Mouse (Mus musculus) kidney, adult 2 months (tissue): ENCODE measurements around the gene Pld5. TPM values are rescaled to one million over a fixed set of nuclear protein-coding genes. Genes with fewer than 3 reads are reported as not detected.

Experiments used
- DNase-seq: peaks from one replicate; pipeline ENCODE4 v3.0.0; 2021
- H3K27ac ChIP-seq: fragments of 200-500 bp; 2 replicates; pipeline ENCODE4 v1.5.1; 2012; ENCODE audit warnings: low read depth, low read length, control low read depth, inconsistent platforms; ENCODE audit not compliant: insufficient read depth
- H3K27me3 ChIP-seq: fragments of 200-500 bp; replicated peaks from 2 replicates; pipeline ENCODE4 v1.6.1; 2012; ENCODE audit warnings: mild to moderate bottlenecking, moderate library complexity, low read length, inconsistent platforms; ENCODE audit not compliant: control insufficient read depth, insufficient read depth
- H3K36me3 ChIP-seq: fragments of 200-500 bp; 2 replicates; pipeline ENCODE4 v1.6.1; 2012; ENCODE audit warnings: mild to moderate bottlenecking, moderate library complexity, low read length, inconsistent platforms; ENCODE audit not compliant: control insufficient read depth, insufficient read depth
- H3K4me1 ChIP-seq: fragments of 200-500 bp; 2 replicates; pipeline ENCODE4 v1.6.1; 2011; ENCODE audit warnings: low read length; ENCODE audit not compliant: control insufficient read depth, insufficient read depth
- H3K4me3 ChIP-seq: fragments of 200-500 bp; 2 replicates; pipeline ENCODE4 v1.5.1; 2011; ENCODE audit warnings: mild to moderate bottlenecking, low read depth, low read length, control low read depth; ENCODE audit not compliant: insufficient read depth
- CTCF ChIP-seq: fragments of 200-500 bp; conservative IDR thresholded peaks from 2 replicates; pipeline ENCODE4 v1.5.1; 2011; ENCODE audit warnings: low read depth, mild to moderate bottlenecking, control low read depth, low read length, moderate library complexity, mixed read lengths; ENCODE audit not compliant: insufficient read depth, insufficient read length
- POLR2A ChIP-seq: fragments of 200-500 bp; IDR thresholded peaks from one replicate; pipeline ENCODE4 v1.6.1; 2011; ENCODE audit warnings: low read depth, low read length, control low read depth
- WGBS: fragments of 180-500 bp; shearing (Covaris S2); methylation state at CpG from one replicate; pipeline ENCODE4 v1.1.7; 2018; 5-methylcytosine and 5-hydroxymethylcytosine counted together
- polyA plus RNA-seq: library from polyadenylated mRNA; depleted of rRNA; stranded (reverse); fragments of >200 nt; gene quantifications from 2 replicates; pipeline ENCODE4 v1.2.3, GENCODE M21; 2012

Gene Pld5
- polyA plus RNA-seq, 1 experiment = not detected

DNA sequence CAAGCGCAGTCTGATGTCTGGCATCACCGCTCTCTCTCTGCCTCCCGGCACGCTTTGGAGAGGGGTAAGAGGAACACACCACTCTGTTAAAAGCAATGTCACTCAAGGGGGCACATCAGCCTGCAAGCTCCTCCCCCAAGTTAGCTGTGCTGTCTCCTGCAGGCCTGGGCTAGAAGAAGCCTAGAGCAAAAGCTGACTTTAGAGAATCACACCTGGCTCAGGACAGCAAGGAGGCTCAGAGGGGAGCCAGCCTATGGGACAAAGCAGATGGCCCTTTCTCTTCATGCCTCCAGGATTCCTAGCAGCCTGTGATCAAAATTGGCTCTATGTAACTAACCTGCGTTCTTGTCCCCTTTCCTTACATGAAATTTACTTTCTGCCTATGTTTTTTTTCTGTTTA, 107.3 kb downstream of the Pld5 start:
- H3K36me3 ChIP-seq = no peaks in the 10 kb centered on the region
- no peak overlapping the region for H3K27ac ChIP-seq
- DNase-seq = no peak
- no peaks in the 10 kb centered on the region for H3K27me3 ChIP-seq
- 69% methylated on average over 5 of the region's 5 CpGs for WGBS
- no peak for TF ChIP-seq CTCF
- TF ChIP-seq POLR2A = no peak
- no peaks in the 10 kb centered on the region for H3K4me1 ChIP-seq
- H3K4me3 ChIP-seq = no peak overlapping the region

DNA sequence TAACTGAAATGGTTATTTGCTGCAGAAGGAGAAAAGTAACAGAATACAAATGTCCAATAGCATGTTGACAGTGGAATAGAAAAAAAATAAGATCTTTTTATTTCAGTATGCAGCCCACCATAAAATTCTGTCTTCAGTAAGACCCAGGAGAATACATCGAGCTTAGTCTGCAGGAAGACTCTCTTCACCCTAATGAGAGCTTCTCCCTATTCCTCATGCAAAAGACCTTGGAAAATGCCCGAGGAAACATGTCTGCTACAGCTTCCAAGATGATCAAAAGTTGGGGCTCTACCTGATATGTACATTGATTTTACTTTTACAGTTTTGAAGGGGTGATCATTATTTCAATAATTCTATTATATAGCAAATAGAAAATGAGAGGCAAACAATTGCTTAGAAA, 108.0 kb downstream of the Pld5 start:
- Histone ChIP-seq H3K27me3 (no peaks in the 10 kb centered on the region), H3K4me1 (no peaks in the 10 kb centered on the region), H3K27ac (no peak overlapping the region), H3K36me3 (no peaks in the 10 kb centered on the region), H3K4me3 (no peak overlapping the region)
- WGBS = 79% methylated on average over 2 of the region's 2 CpGs
- no peak for TF ChIP-seq CTCF
- TF ChIP-seq POLR2A = no peak
- no peak for DNase-seq

- Histone ChIP-seq H3K36me3 (no peaks in the 10 kb centered on the region), H3K4me3 (no peak overlapping the region), H3K4me1 (no peaks in the 10 kb centered on the region), H3K27me3 (no peaks in the 10 kb centered on the region), H3K27ac (no peak overlapping the region)
- TF ChIP-seq CTCF = no peak
- 67% methylated on average over 6 of the region's 6 CpGs for WGBS
- DNase-seq = no peak
Observed at GRCm38 (mm10) chr1:176145306-176145705, 129.8 kb downstream of the Pld5 start.

DNA sequence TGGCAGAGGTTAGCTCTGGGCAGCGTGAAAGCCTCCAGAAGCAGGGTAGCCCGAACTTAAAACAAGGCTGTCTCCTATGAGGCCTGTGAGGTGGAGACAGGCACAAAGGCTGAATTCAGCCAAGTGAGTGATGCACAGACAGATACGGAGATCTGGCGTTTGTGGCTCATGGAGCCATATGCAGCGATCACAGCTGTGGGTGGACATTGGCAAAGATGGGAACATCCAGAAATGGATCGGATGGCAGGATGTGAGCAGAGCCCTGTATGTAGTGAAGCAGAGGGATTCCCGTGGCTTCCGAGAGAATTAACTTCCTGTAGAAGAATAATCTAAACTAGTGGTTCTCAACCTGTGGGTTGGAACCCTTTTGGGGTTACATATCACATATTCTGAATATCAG, 140.7 kb downstream of the Pld5 start:
- H3K27me3 ChIP-seq = no peaks in the 10 kb centered on the region
- no peaks in the 10 kb centered on the region for H3K4me1 ChIP-seq
- TF ChIP-seq CTCF = no peak
- H3K36me3 ChIP-seq = no peaks in the 10 kb centered on the region
- WGBS = 87% methylated on average over 8 of the region's 8 CpGs
- no peak overlapping the region for H3K27ac ChIP-seq
- H3K4me3 ChIP-seq = no peak overlapping the region
- no peak for DNase-seq

GRCm38 (mm10) chr1:176125771-176126170, 149.3 kb downstream of the Pld5 start:
- no peak for DNase-seq
- H3K4me1 ChIP-seq = no peaks in the 10 kb centered on the region
- H3K36me3 ChIP-seq = no peaks in the 10 kb centered on the region
- TF ChIP-seq POLR2A = no peak
- no peak for TF ChIP-seq CTCF
- no peak overlapping the region for H3K4me3 ChIP-seq
- H3K27ac ChIP-seq = no peak overlapping the region
- WGBS = 65% methylated on average over 2 of the region's 2 CpGs
- no peaks in the 10 kb centered on the region; the same call in 1 of the 2 replicates for H3K27me3 ChIP-seq

DNA sequence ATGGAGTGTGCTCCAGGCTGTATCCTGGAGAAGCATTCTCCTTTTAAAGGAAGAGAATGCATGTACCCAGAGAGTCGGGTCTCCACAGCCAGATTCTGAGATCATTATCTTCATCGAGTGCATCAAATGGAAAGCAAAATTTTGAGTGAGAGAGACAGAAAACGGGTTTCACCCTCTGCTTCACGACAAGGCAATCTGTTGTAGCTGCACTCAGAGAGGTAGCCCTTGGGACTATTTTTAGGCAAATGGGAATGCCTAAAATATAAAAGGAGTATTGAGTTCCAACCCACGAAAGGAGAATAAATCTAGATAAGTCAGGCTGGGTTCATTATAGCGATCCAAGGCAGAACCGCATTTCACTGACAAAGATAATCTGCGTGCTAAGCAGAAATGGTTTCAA, 150.7 kb downstream of the Pld5 start:
- H3K27ac ChIP-seq = no peak overlapping the region
- H3K4me1 ChIP-seq = no peaks in the 10 kb centered on the region
- no peak for TF ChIP-seq CTCF
- no peak for TF ChIP-seq POLR2A
- no peaks in the 10 kb centered on the region; the same call in 1 of the 2 replicates for H3K27me3 ChIP-seq
- no peak overlapping the region for H3K4me3 ChIP-seq
- H3K36me3 ChIP-seq = no peaks in the 10 kb centered on the region
- 71% methylated on average over 8 of the region's 8 CpGs for WGBS
- no peak for DNase-seq

DNA sequence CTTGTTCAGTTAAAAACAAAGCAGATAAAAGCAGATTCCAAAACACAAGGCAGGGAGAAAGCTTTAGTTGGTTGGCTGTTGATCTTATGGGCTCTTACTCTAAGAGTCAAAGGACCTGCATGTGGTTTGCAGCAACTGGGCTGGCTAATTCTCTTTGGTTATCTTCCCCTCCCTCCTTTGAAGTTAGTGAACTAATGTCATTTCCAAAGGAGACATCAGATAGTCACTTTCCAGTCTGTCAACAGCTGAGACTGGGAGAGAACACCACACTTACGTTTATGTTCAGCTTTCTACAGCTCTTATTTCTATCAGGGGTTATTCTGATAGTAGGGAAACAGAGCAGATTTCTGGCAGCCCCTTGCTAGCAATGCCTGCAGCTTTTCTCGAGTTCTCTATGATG, 151.3 kb downstream of the Pld5 start:
- 40% methylated on average over 2 of the region's 2 CpGs for WGBS
- no peak for TF ChIP-seq POLR2A
- no peak for TF ChIP-seq CTCF

GRCm38 (mm10) chr1:176115604-176116003, 159.5 kb downstream of the Pld5 start:
- Histone ChIP-seq H3K27ac (no peak overlapping the region), H3K4me3 (no peak overlapping the region), H3K36me3 (no peaks in the 10 kb centered on the region), H3K4me1 (no peaks in the 10 kb centered on the region), H3K27me3 (no peaks in the 10 kb centered on the region)
- 84% methylated on average over 4 of the region's 4 CpGs for WGBS
- DNase-seq = no peak
- no peak for TF ChIP-seq CTCF
- no peak for TF ChIP-seq POLR2A

More for the DNA sequence above, 151.3 kb downstream of the Pld5 start:
- no peak for DNase-seq
- H3K4me1 ChIP-seq = no peaks in the 10 kb centered on the region
- H3K4me3 ChIP-seq = no peak overlapping the region
- no peaks in the 10 kb centered on the region for H3K36me3 ChIP-seq
- H3K27ac ChIP-seq = no peak overlapping the region
- no peaks in the 10 kb centered on the region; the same call in 1 of the 2 replicates for H3K27me3 ChIP-seq
